Mouse (Mus musculus): ENCODE measurements around the gene Ano4. TPM values are rescaled to one million over a fixed set of nuclear protein-coding genes. Genes with fewer than 3 reads are reported as not detected.

The Ano4 gene
- polyA plus RNA-seq, 1 experiment, result not detected

GRCm38 (mm10) chr10:89327004-89327511 is 17.5 kb downstream of the Ano4 start:
- WGBS, result 26% methylated on average over 15 of the region's 15 CpGs
- no peak overlapping the region for H3K4me3 ChIP-seq (replicated peaks; ENCODE audit: control insufficient read depth, low read depth, low read length)
- TF ChIP-seq POLR2A (IDR thresholded peaks at IDR 0.05; ENCODE audit: borderline replicate concordance, control insufficient read depth, low read depth, low read length) (no peak), CTCF (IDR thresholded peaks at IDR 0.05; ENCODE audit: control insufficient read depth, insufficient read depth, low read length) (peak; percentile 71)
- H3K27ac ChIP-seq (ENCODE audit: control insufficient read depth, insufficient read depth, low read depth, low read length, poor library complexity), result no peak overlapping the region
- H3K4me1 ChIP-seq (ENCODE audit: control insufficient read depth, insufficient read depth, low read length), result no peaks in the 10 kb centered on the region; the same call in 1 of the 2 replicates

- H3K27ac ChIP-seq (ENCODE audit: control insufficient read depth, insufficient read depth, low read depth, low read length, poor library complexity), result no peak overlapping the region
- no peaks in the 10 kb centered on the region; the same call in 1 of the 2 replicates for H3K4me1 ChIP-seq (ENCODE audit: control insufficient read depth, insufficient read depth, low read length)
- WGBS, result 89% methylated on average over 5 of the region's 5 CpGs
- no peak for TF ChIP-seq POLR2A (IDR thresholded peaks at IDR 0.05; ENCODE audit: borderline replicate concordance, control insufficient read depth, low read depth, low read length)
- no peak for TF ChIP-seq CTCF (IDR thresholded peaks at IDR 0.05; ENCODE audit: control insufficient read depth, insufficient read depth, low read length)
- H3K4me3 ChIP-seq (replicated peaks; ENCODE audit: control insufficient read depth, low read depth, low read length), result no peak overlapping the region
Observed at GRCm38 (mm10) chr10:89326383-89326782, 18.2 kb downstream of the Ano4 start.

- TF ChIP-seq POLR2A (IDR thresholded peaks at IDR 0.05; ENCODE audit: borderline replicate concordance, control insufficient read depth, low read depth, low read length) (no peak), CTCF (IDR thresholded peaks at IDR 0.05; ENCODE audit: control insufficient read depth, insufficient read depth, low read length) (no peak)
- H3K4me3 ChIP-seq (replicated peaks; ENCODE audit: control insufficient read depth, low read depth, low read length), result no peak overlapping the region
- H3K27ac ChIP-seq (ENCODE audit: control insufficient read depth, insufficient read depth, low read depth, low read length, poor library complexity), result no peak overlapping the region
- no peaks in the 10 kb centered on the region for H3K4me1 ChIP-seq (ENCODE audit: control insufficient read depth, insufficient read depth, low read length)
Observed at GRCm38 (mm10) chr10:89307566-89307965, 37.0 kb downstream of the Ano4 start.

- no peak for TF ChIP-seq CTCF (IDR thresholded peaks at IDR 0.05; ENCODE audit: control insufficient read depth, insufficient read depth, low read length)
- TF ChIP-seq POLR2A (IDR thresholded peaks at IDR 0.05; ENCODE audit: borderline replicate concordance, control insufficient read depth, low read depth, low read length), result no peak
Observed at GRCm38 (mm10) chr10:89300346-89300745, 44.2 kb downstream of the Ano4 start.

GRCm38 (mm10) chr10:89292784-89293183 is 51.8 kb downstream of the Ano4 start:
- TF ChIP-seq POLR2A (IDR thresholded peaks at IDR 0.05; ENCODE audit: borderline replicate concordance, control insufficient read depth, low read depth, low read length), result no peak
- TF ChIP-seq CTCF (IDR thresholded peaks at IDR 0.05; ENCODE audit: control insufficient read depth, insufficient read depth, low read length), result no peak
- Histone ChIP-seq H3K4me1 (ENCODE audit: control insufficient read depth, insufficient read depth, low read length) (no peaks in the 10 kb centered on the region), H3K27ac (ENCODE audit: control insufficient read depth, insufficient read depth, low read depth, low read length, poor library complexity) (no peak overlapping the region), H3K4me3 (replicated peaks; ENCODE audit: control insufficient read depth, low read depth, low read length) (no peak overlapping the region)
- WGBS, result 64% methylated on average over 3 of the region's 3 CpGs

More at GRCm38 (mm10) chr10:89300346-89300745, 44.2 kb downstream of the Ano4 start:
- Histone ChIP-seq H3K4me3 (replicated peaks; ENCODE audit: control insufficient read depth, low read depth, low read length) (no peak overlapping the region), H3K4me1 (ENCODE audit: control insufficient read depth, insufficient read depth, low read length) (no peaks in the 10 kb centered on the region), H3K27ac (ENCODE audit: control insufficient read depth, insufficient read depth, low read depth, low read length, poor library complexity) (no peak overlapping the region)
- WGBS, result 63% methylated on average over 2 of the region's 2 CpGs

- 59% methylated on average over 6 of the region's 6 CpGs for WGBS
- TF ChIP-seq POLR2A (IDR thresholded peaks at IDR 0.05; ENCODE audit: borderline replicate concordance, control insufficient read depth, low read depth, low read length), result no peak
- TF ChIP-seq CTCF (IDR thresholded peaks at IDR 0.05; ENCODE audit: control insufficient read depth, insufficient read depth, low read length), result no peak
- no peak overlapping the region for H3K27ac ChIP-seq (ENCODE audit: control insufficient read depth, insufficient read depth, low read depth, low read length, poor library complexity)
- H3K4me1 ChIP-seq (ENCODE audit: control insufficient read depth, insufficient read depth, low read length), result no peaks in the 10 kb centered on the region
- no peak overlapping the region for H3K4me3 ChIP-seq (replicated peaks; ENCODE audit: control insufficient read depth, low read depth, low read length)
Observed at GRCm38 (mm10) chr10:89290698-89291097, 53.9 kb downstream of the Ano4 start.

GRCm38 (mm10) chr10:89289290-89289689 is 55.3 kb downstream of the Ano4 start:
- no peaks in the 10 kb centered on the region for H3K4me1 ChIP-seq (ENCODE audit: control insufficient read depth, insufficient read depth, low read length)
- 71% methylated on average over 4 of the region's 4 CpGs for WGBS
- no peak for TF ChIP-seq CTCF (IDR thresholded peaks at IDR 0.05; ENCODE audit: control insufficient read depth, insufficient read depth, low read length)
- TF ChIP-seq POLR2A (IDR thresholded peaks at IDR 0.05; ENCODE audit: borderline replicate concordance, control insufficient read depth, low read depth, low read length), result no peak
- no peak overlapping the region for H3K27ac ChIP-seq (ENCODE audit: control insufficient read depth, insufficient read depth, low read depth, low read length, poor library complexity)
- H3K4me3 ChIP-seq (replicated peaks; ENCODE audit: control insufficient read depth, low read depth, low read length), result no peak overlapping the region

- Histone ChIP-seq H3K4me1 (ENCODE audit: control insufficient read depth, insufficient read depth, low read length) (no peaks in the 10 kb centered on the region), H3K4me3 (replicated peaks; ENCODE audit: control insufficient read depth, low read depth, low read length) (no peak overlapping the region), H3K27ac (ENCODE audit: control insufficient read depth, insufficient read depth, low read depth, low read length, poor library complexity) (no peak overlapping the region)
- WGBS, result 70% methylated on average over 5 of the region's 5 CpGs
- TF ChIP-seq POLR2A (IDR thresholded peaks at IDR 0.05; ENCODE audit: borderline replicate concordance, control insufficient read depth, low read depth, low read length) (no peak), CTCF (IDR thresholded peaks at IDR 0.05; ENCODE audit: control insufficient read depth, insufficient read depth, low read length) (no peak)
Observed at GRCm38 (mm10) chr10:89280402-89280801, 64.2 kb downstream of the Ano4 start.
